Mouse (Mus musculus) midbrain, embryonic 14.5 days (tissue): ENCODE measurements around the gene Tlr8. TPM values are rescaled to one million over a fixed set of nuclear protein-coding genes. Genes with fewer than 3 reads are reported as not detected.

Experiments
- ATAC-seq: fragments of 200-750 bp; cut with Nextera tagmentation; 2 replicates; pipeline ENCODE4 v1.8.0; 2017; ENCODE audit warnings: moderate number of reproducible peaks, moderate library complexity; ENCODE audit not compliant: low FRiP score, low TSS enrichment
- DNase-seq: peaks from one replicate; pipeline ENCODE4 v3.0.0-alpha.2; 2015
- H3K27ac ChIP-seq: fragments of 300-500 bp; sonication (generic); replicated peaks from 2 replicates; pipeline ENCODE4 v1.5.1; 2014; ENCODE audit warnings: mild to moderate bottlenecking, low read depth, low read length, moderate library complexity
- H3K27me3 ChIP-seq: fragments of 300-500 bp; sonication (generic); 2 replicates; pipeline ENCODE4 v1.6.1; 2014; ENCODE audit warnings: low read length, control low read depth, mixed read lengths; ENCODE audit not compliant: control insufficient read depth, insufficient read depth
- H3K36me3 ChIP-seq: fragments of 300-500 bp; sonication (generic); 2 replicates; pipeline ENCODE4 v1.6.1; 2014; ENCODE audit warnings: low read length, control low read depth; ENCODE audit not compliant: control insufficient read depth, insufficient read depth
- H3K4me1 ChIP-seq: fragments of 300-500 bp; sonication (generic); 2 replicates; pipeline ENCODE4 v1.6.1; 2014; ENCODE audit warnings: mild to moderate bottlenecking, antibody characterized with exemption, low read length, control low read depth; ENCODE audit not compliant: control insufficient read depth, insufficient read depth
- H3K4me2 ChIP-seq: fragments of 300-500 bp; sonication (generic); 2 replicates; pipeline ENCODE4 v1.6.1; 2014; ENCODE audit warnings: mild to moderate bottlenecking, low read length, moderate library complexity
- H3K4me3 ChIP-seq: fragments of 300-500 bp; sonication (generic); replicated peaks from 2 replicates; pipeline ENCODE4 v1.5.1; 2014; ENCODE audit warnings: low read depth, low read length
- H3K9ac ChIP-seq: fragments of 300-500 bp; sonication (generic); replicated peaks from 2 replicates; pipeline ENCODE4 v1.6.1; 2014; ENCODE audit warnings: mild to moderate bottlenecking, low read length, moderate library complexity
- H3K9me3 ChIP-seq: fragments of 300-500 bp; sonication (generic); 2 replicates; pipeline ENCODE4 v1.6.1; 2016; ENCODE audit warnings: low read length, control low read depth, mixed read lengths; ENCODE audit not compliant: control insufficient read depth
- WGBS: fragments of 180-500 bp; shearing (Covaris S2); extraction: QIAGEN DNeasy Blood & Tissue Kit; methylation state at CpG from one replicate; pipeline ENCODE4 v1.1.7; 2014; 5-methylcytosine and 5-hydroxymethylcytosine counted together
- polyA plus RNA-seq: library from polyadenylated mRNA; unstranded; fragments of >200 nt; fragmentation: Nextera tagmentation; extraction: Ambion mirVana; gene quantifications from 2 replicates; pipeline ENCODE4 v1.2.1, GENCODE M21; 2014

Tlr8 gene
- polyA plus RNA-seq, 1 experiment from 2014 or later = 0.07 TPM

DNA sequence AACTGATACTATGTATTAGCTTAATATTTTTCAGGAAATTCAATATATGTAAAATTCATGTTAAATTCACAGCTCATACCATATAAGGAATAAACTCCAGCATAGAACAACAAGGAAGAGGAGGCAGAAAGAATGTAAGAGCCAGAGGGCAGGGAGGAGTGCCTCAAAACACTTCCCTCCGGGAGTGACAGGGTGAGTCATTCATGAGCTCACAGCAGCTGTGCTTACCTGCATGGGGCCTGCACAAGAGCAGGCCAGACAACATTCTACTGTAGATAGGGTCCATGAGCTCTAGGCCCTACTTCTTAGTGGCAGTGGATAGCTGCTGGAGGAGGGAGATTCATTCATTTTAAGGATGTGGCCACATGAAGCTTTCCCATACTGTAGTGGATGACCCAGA lies 34.3 kb downstream of the Tlr8 start:
- no peak for DNase-seq
- Histone ChIP-seq H3K9ac (no peak overlapping the region), H3K4me1 (peaks cover 5% of the 10 kb centered on the region; the same call in 1 of the 2 replicates), H3K4me3 (no peak overlapping the region), H3K27ac (no peak overlapping the region), H3K27me3 (no peaks in the 10 kb centered on the region), H3K9me3 (no peaks in the 10 kb centered on the region), H3K4me2 (no peak overlapping the region), H3K36me3 (no peaks in the 10 kb centered on the region)
- WGBS = 85% methylated on average over 1 of the region's 1 CpGs
- ATAC-seq = no peak

DNA sequence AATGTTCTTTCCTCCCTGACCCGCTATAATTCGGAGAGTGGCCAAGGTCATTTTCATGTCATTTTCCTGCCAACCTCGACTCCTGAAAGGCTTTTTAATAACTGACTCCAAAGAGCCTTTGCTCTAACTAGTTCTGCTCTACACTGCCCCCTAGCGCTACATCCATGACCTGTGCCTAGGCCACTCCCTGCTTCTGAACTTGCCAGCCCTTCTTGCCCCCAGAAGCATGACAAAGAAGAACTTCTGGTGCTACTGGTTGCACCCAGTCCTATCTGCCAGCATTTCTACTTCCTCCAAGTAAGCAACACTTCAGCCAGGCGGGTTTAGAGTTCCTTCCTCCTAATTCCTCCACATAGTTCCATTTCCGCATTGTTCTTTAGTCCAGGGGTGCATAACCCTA lies 34.9 kb downstream of the Tlr8 start:
- no peak overlapping the region for H3K4me3 ChIP-seq
- no peak overlapping the region for H3K4me2 ChIP-seq
- no peaks in the 10 kb centered on the region for H3K36me3 ChIP-seq
- H3K27me3 ChIP-seq = no peaks in the 10 kb centered on the region
- ATAC-seq = no peak
- no peaks in the 10 kb centered on the region for H3K9me3 ChIP-seq
- WGBS = 43% methylated on average over 6 of the region's 6 CpGs
- DNase-seq = peak; percentile 39
- no peak overlapping the region for H3K27ac ChIP-seq
- peaks cover 5% of the 10 kb centered on the region; the same call in 1 of the 2 replicates for H3K4me1 ChIP-seq
- no peak overlapping the region for H3K9ac ChIP-seq

DNA sequence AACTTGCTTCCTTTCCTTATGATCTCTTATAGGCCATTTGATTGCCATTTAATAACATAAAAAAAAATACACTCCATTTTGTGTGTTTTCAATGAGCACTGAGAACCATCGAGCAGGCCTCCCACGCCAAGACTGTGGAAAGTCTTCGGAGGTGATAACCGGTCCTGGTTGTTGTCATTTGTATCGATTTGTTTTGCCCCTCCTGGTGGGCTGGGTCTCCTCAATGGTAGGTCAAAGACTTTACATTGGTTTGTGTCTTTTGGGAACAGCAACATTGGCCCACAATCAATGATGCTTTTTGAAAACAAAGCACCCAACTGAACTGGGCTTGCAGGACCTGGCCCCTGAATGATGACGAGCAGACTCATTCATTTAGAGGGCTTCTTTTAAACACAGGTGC lies 36.4 kb downstream of the Tlr8 start:
- Histone ChIP-seq H3K27ac (no peak overlapping the region), H3K9ac (no peak overlapping the region), H3K36me3 (no peaks in the 10 kb centered on the region), H3K4me2 (no peak overlapping the region), H3K4me3 (no peak overlapping the region), H3K27me3 (no peaks in the 10 kb centered on the region), H3K9me3 (no peaks in the 10 kb centered on the region), H3K4me1 (peaks cover under 1% of the 10 kb centered on the region; the same call in 1 of the 2 replicates)
- DNase-seq (no peak), ATAC-seq (no peak)
- 94% methylated on average over 6 of the region's 6 CpGs for WGBS

DNA sequence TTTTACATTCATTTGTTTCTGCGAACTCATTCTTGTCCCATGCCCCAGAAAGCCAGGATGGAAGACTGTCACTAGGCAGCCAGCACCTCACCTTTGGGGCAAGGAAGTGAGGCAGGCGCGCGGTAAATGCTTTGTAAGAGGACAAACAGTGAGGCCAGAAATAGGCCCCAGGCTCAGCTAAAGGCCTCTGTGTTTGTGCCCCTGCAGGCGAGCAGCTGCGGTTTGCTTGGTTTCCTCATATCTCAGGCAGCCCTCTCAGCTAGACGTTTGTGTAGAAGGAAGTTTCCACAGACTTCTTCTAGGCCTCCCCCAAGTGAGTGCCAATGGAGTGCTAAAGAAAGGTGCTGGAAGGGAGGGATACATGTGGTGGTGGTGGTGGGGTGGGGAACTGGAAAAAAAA lies 37.0 kb downstream of the Tlr8 start:
- Histone ChIP-seq H3K4me1 (no peaks in the 10 kb centered on the region), H3K4me2 (no peak overlapping the region), H3K9ac (no peak overlapping the region), H3K4me3 (no peak overlapping the region), H3K27ac (no peak overlapping the region), H3K36me3 (no peaks in the 10 kb centered on the region), H3K9me3 (no peaks in the 10 kb centered on the region), H3K27me3 (no peaks in the 10 kb centered on the region)
- ATAC-seq (no peak), DNase-seq (no peak)
- 84% methylated on average over 7 of the region's 7 CpGs for WGBS

DNA sequence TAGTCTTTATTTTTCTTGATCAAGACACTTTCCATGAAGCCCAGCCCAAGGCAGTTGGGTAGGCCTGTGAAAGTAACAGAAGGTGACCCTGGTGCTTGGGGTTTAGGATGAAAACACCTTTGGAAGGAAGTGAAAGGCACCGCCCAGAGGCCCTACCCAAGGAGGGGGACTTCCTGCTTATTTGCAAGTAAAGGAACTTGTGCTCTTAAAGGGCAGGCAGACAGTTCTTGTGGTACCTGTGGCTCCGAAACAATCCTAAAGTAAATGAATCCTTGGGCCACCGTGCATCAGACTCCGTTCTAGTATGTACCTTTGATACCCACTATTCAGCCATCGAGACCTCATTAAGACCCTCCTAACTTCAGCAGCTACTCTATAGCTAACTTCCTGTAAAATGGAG lies 37.6 kb downstream of the Tlr8 start:
- no peak for DNase-seq
- ATAC-seq = no peak
- H3K4me1 ChIP-seq = no peaks in the 10 kb centered on the region

DNA sequence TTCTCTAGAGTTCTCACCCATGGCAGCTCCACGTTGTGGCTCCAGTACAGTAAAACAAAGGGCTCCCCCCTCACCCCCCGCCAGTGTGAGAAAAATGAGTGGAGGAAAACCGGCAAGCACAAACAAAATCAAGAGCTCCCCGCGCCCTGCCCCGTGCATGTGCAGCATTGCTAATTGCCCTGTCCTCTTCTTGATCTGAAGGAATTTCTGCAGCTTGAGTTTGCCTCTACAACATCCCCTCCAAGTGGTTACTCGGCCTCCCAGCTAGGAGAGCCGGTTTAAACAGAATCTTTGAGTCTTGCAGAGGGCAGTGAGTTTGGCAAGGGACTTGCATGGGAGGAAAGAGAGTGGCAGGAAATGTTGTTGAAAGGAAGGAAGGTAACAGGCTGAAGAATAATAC lies 51.4 kb downstream of the Tlr8 start:
- no peaks in the 10 kb centered on the region for H3K4me1 ChIP-seq
- peak overlapping the region; percentile 19; the same call in 1 of the 2 replicates for H3K4me2 ChIP-seq
- no peaks in the 10 kb centered on the region for H3K27me3 ChIP-seq
- H3K9ac ChIP-seq = no peak overlapping the region
- DNase-seq (peak; percentile 64), ATAC-seq (no peak)
- no peaks in the 10 kb centered on the region for H3K36me3 ChIP-seq
- 20% methylated on average over 8 of the region's 8 CpGs for WGBS
- H3K9me3 ChIP-seq = no peaks in the 10 kb centered on the region
- no peak overlapping the region for H3K4me3 ChIP-seq
- 0 out of 2 replicates have a peak overlapping the region, but pooled peaks have one; percentile 22 for H3K27ac ChIP-seq

More for the DNA sequence above, 37.6 kb downstream of the Tlr8 start:
- 97% methylated on average over 5 of the region's 5 CpGs for WGBS
- no peak overlapping the region for H3K4me3 ChIP-seq
- no peak overlapping the region for H3K27ac ChIP-seq
- no peaks in the 10 kb centered on the region for H3K27me3 ChIP-seq
- H3K4me2 ChIP-seq = no peak overlapping the region
- H3K36me3 ChIP-seq = no peaks in the 10 kb centered on the region
- H3K9ac ChIP-seq = no peak overlapping the region
- H3K9me3 ChIP-seq = no peaks in the 10 kb centered on the region

DNA sequence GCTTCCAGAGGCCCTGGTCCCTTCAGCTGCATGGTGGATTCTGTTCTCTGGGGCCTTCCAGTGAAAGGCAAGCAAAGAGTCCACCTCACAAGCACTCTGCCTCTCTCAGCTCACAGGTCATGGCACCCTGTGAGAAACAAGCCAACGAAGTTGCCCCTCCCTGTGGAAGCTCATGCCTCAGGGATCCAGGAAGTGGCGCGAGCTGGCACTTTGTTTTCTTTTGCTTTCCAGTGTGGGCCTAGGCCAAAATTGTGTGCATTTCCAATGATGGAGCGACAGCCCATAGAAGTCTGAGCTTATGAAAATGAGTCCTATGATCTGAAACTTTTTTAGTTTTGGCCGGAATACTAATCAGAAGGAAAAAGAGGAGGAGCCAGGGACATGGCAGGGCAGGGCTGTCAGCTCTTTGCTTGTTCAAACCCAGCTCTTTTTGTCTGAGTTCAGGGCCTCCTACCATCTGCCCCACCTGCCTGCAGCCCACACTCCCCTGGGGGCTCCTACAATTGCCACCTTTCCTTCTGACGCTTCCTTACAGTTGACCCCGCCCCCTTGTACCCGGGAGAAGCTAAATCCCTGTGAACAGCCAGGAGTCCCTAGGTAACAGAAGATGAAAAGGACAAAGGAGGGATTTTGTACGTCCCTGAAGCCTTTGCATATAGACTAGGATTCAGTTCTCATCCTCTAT lies 52.1 kb downstream of the Tlr8 start:
- WGBS = 34% methylated on average over 9 of the region's 9 CpGs
- H3K4me3 ChIP-seq = no peak overlapping the region
- H3K27ac ChIP-seq = peak overlapping the region; percentile 22; the same call in 1 of the 2 replicates
- H3K36me3 ChIP-seq = no peaks in the 10 kb centered on the region
- H3K4me2 ChIP-seq = peak overlapping the region; percentile 19; the same call in 1 of the 2 replicates
- no peaks in the 10 kb centered on the region for H3K4me1 ChIP-seq
- ATAC-seq (peak; percentile 29; the same call in 1 of the 2 replicates), DNase-seq (peak; percentile 31)
- H3K9ac ChIP-seq = no peak overlapping the region
- no peaks in the 10 kb centered on the region for H3K9me3 ChIP-seq
- H3K27me3 ChIP-seq = no peaks in the 10 kb centered on the region

DNA sequence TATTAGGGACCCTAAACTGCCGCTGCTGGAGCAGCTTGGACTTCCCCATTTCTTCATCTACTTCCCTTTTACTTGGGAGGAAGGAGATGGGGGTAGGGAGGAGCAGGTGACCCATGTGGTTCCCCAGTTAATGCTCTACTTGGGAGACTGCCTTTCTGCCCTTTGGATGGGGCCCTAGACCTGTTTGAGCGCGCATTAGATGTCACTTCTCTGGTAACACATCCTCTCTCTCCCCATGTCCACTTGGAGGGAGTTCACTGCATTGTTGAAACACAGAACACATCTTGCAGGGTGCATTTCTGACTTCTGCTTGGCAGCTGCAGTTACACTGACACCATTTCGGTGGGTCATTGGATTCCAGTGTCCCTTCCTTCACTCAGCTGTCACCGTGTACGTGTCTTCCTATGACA lies 53.8 kb downstream of the Tlr8 start:
- 36% methylated on average over 6 of the region's 6 CpGs for WGBS
- H3K27me3 ChIP-seq = no peaks in the 10 kb centered on the region

DNA sequence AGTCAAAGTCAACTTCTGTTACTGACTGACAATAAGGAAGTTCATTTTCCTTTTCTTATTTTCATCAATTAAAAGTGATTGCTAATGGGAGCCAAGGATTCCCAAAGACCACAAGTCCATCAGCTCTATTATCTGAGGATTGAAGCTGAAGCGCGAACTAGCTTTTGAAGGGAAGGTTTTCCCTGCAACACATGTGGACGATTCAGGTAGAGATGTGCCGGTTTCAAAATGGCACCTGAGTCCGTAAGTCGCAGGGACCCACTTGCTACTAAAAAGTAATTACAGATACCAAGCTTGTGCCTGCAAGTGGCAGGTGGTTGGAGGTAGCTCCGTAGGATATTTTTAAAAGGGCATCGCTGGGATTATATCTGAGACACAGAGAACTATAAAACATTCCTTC lies 54.3 kb downstream of the Tlr8 start:
- Histone ChIP-seq H3K4me2 (peak overlapping the region; percentile 51), H3K36me3 (0 out of 2 replicates have a peak, but pooled peaks cover 4% of the 10 kb centered on the region), H3K9me3 (no peaks in the 10 kb centered on the region), H3K9ac (peak overlapping the region; percentile 90; the same call in 1 of the 2 replicates), H3K4me1 (peaks cover 7% of the 10 kb centered on the region), H3K4me3 (peak overlapping the region; percentile 56), H3K27ac (peak overlapping the region; percentile 95), H3K27me3 (no peaks in the 10 kb centered on the region)
- DNase-seq (peak; percentile 48), ATAC-seq (no peak)
- WGBS = 50% methylated on average over 8 of the region's 8 CpGs

More for the DNA sequence above, 53.8 kb downstream of the Tlr8 start:
- Histone ChIP-seq H3K27ac (peak overlapping the region; percentile 95; the same call in 1 of the 2 replicates), H3K9me3 (no peaks in the 10 kb centered on the region), H3K4me1 (peaks cover 7% of the 10 kb centered on the region), H3K9ac (no peak overlapping the region; the same call in 1 of the 2 replicates), H3K4me3 (0 out of 2 replicates have a peak overlapping the region, but pooled peaks have one; percentile 56), H3K36me3 (0 out of 2 replicates have a peak, but pooled peaks cover 4% of the 10 kb centered on the region), H3K4me2 (peak overlapping the region; percentile 51)
- ATAC-seq = no peak
- DNase-seq = peak; percentile 18
